Mouse (Mus musculus) myocyte (in vitro differentiated cells): Measurements from ENCODE around the gene Arhgef25. TPM values are rescaled to one million over a fixed set of nuclear protein-coding genes. Genes with fewer than 3 reads are reported as not detected.

Experiments used
- H3K27me3 ChIP-seq: one replicate; pipeline ENCODE4 v1.6.1; 2011; ENCODE audit not compliant: control insufficient read depth, insufficient read depth, insufficient read length
- H3K36me3 ChIP-seq: one replicate; pipeline ENCODE4 v1.6.1; 2011; ENCODE audit not compliant: control insufficient read depth, insufficient read depth
- H3K4me2 ChIP-seq: one replicate; pipeline ENCODE4 v1.6.1; 2011; ENCODE audit warnings: low read depth, control low read depth
- H3K4me3 ChIP-seq: one replicate; pipeline ENCODE4 v1.5.1; 2011; ENCODE audit warnings: mild to moderate bottlenecking, control low read depth, moderate library complexity
- H3K79me2 ChIP-seq: one replicate; pipeline ENCODE4 v1.6.1; 2011; ENCODE audit not compliant: control insufficient read depth, insufficient read depth
- H3ac ChIP-seq: one replicate; pipeline ENCODE4 v1.6.1; 2011; ENCODE audit not compliant: control insufficient read depth, insufficient read length
- CEBPB ChIP-seq: IDR thresholded peaks from 2 replicates; pipeline ENCODE4 v1.6.1; 2011; ENCODE audit warnings: mild to moderate bottlenecking, moderate library complexity; ENCODE audit not compliant: poor library complexity, insufficient read depth, severe bottlenecking
- E2F4 ChIP-seq: IDR thresholded peaks from one replicate; pipeline ENCODE4 v1.6.1; 2011; ENCODE audit warnings: mild to moderate bottlenecking, control low read depth, moderate library complexity; ENCODE audit not compliant: insufficient read depth
- MAX ChIP-seq: IDR thresholded peaks from one replicate; pipeline ENCODE4 v1.6.1; 2011; ENCODE audit warnings: low read depth, mild to moderate bottlenecking, control low read depth
- MYOD1 ChIP-seq, 3 experiments: IDR thresholded peaks; one replicate each; pipeline ENCODE4 v1.6.1; 2011; ENCODE audit warnings: control low read depth in 2 of 3, low read depth in 2 of 3, mild to moderate bottlenecking in 2 of 3, moderate library complexity in 1 of 3; ENCODE audit not compliant: insufficient read length in 2 of 3, control insufficient read depth in 1 of 3
- MYOG ChIP-seq, 3 experiments: IDR thresholded peaks; one replicate each; pipeline ENCODE4 v1.6.1; 2011; ENCODE audit warnings: control low read depth in 2 of 3, low read depth in 2 of 3, mild to moderate bottlenecking in 2 of 3; ENCODE audit not compliant: insufficient read length in 2 of 3, control insufficient read depth in 1 of 3, insufficient read depth in 1 of 3
- POLR2A ChIP-seq: IDR thresholded peaks from one replicate; pipeline ENCODE4 v1.6.1; 2011; ENCODE audit warnings: low read depth, mild to moderate bottlenecking, control low read depth, moderate library complexity; ENCODE audit not compliant: insufficient read length
- POLR2AphosphoS2 ChIP-seq: IDR thresholded peaks from one replicate; pipeline ENCODE4 v1.6.1; 2011; ENCODE audit warnings: low read depth, control low read depth; ENCODE audit not compliant: insufficient read length
- REST ChIP-seq: IDR thresholded peaks from one replicate; pipeline ENCODE4 v1.6.1; 2011; ENCODE audit warnings: mild to moderate bottlenecking, control low read depth, moderate library complexity; ENCODE audit not compliant: insufficient read depth, insufficient read length
- SRF ChIP-seq: IDR thresholded peaks from one replicate; pipeline ENCODE4 v1.6.1; 2011; ENCODE audit warnings: low read depth; ENCODE audit not compliant: control insufficient read depth, insufficient read length
- TCF12 ChIP-seq: IDR thresholded peaks from one replicate; pipeline ENCODE4 v1.6.1; 2011; ENCODE audit warnings: mild to moderate bottlenecking, control low read depth; ENCODE audit not compliant: poor library complexity, insufficient read depth, severe bottlenecking
- TCF3 ChIP-seq: IDR thresholded peaks from one replicate; pipeline ENCODE4 v1.6.1; 2011; ENCODE audit warnings: low read depth, control low read depth; ENCODE audit not compliant: insufficient read length
- USF1 ChIP-seq: IDR thresholded peaks from one replicate; pipeline ENCODE4 v1.6.1; 2011; ENCODE audit warnings: low read depth, mild to moderate bottlenecking, control low read depth, moderate library complexity
- polyA plus RNA-seq: library from polyadenylated mRNA; unstranded; fragments of >200 nt; fragmentation: generic; extraction: Trizol; gene quantifications from one replicate; pipeline ENCODE4 v1.2.1, GENCODE M21; 2012; ENCODE audit warnings: missing spikeins

Arhgef25 gene
- polyA plus RNA-seq, 1 experiment, result 25.3 TPM

DNA sequence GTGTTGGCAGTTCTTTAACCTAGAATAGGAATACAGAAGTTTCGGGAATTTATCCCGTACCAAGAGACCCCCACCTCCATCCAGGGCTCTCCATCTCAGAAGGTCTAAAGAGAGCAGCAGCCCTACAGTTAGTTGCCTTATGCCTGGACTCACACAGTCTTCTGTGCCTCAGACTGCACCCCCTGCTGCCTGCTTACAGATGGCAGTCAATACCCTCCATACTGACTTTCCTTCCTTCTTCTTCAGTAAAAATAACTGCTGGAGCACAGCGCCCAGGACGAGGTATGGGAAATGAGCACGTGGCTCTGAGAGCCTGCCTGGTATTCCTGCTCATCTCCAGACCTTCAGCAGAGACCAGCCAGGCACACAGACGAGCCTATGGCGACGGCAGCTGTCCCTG, 10.4 kb upstream of the Arhgef25 start:
- TF ChIP-seq USF1, result no peak
- peak; percentile 29 for TF ChIP-seq POLR2AphosphoS2
- no peak for TF ChIP-seq REST
- Histone ChIP-seq H3ac (no peak overlapping the region), H3K36me3 (peaks cover 12% of the 10 kb centered on the region), H3K27me3 (no peaks in the 10 kb centered on the region), H3K79me2 (peaks cover 2% of the 10 kb centered on the region), H3K4me2 (no peak overlapping the region), H3K4me3 (no peak overlapping the region)

DNA sequence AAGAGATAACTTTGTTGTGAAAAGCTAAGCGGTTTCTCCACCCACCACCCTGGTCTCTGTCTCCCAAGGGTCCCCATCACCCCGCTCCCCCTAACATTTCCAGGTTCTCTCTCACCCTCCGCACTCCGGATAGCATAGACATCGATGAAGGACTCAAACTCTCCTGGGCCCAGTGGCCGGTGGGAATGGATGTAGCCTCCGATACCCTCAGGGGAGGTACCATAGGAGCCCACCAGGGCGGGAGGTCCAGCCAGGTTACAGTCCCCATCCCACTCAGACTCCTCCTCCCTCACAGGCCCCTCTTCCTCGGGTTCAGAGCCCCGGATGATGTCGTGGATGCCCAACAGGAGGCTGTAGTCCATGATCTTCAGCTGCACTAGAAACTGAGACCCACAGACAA, 9.6 kb upstream of the Arhgef25 start:
- Histone ChIP-seq H3K27me3 (no peaks in the 10 kb centered on the region), H3K4me3 (no peak overlapping the region), H3ac (no peak overlapping the region), H3K79me2 (peaks cover 2% of the 10 kb centered on the region), H3K4me2 (no peak overlapping the region), H3K36me3 (peaks cover 11% of the 10 kb centered on the region)
- no peak for TF ChIP-seq CEBPB

DNA sequence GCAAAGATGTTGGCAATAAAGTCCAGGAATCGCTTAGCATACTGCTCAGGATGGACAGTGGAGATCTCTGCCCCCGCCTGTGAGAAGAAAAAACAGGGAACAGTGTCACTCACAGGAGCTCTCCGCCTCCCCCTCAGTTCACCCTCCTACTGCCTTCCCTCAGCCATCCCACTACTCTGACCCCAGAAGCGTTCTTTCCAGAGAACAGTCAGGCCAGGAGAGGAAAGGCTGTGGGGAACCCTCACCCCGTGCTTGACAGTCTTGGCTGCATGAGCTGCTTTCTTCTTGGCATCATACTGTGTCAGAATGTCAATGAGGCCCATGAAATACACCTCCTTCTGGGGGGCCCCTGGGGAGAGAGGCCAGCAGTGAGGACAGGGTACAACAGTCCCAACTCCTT, 9.2 kb upstream of the Arhgef25 start:
- H3ac ChIP-seq, result no peak overlapping the region
- H3K4me3 ChIP-seq, result no peak overlapping the region
- peaks cover 11% of the 10 kb centered on the region for H3K36me3 ChIP-seq
- no peaks in the 10 kb centered on the region for H3K27me3 ChIP-seq
- H3K4me2 ChIP-seq, result no peak overlapping the region
- TF ChIP-seq MYOD1 (IDR thresholded peaks at IDR 0.05; ENCODE audit: control insufficient read depth in 1 of 3, insufficient read length in 2 of 3, low read depth in 2 of 3) (no peak), CEBPB (no peak), MAX (no peak), REST (no peak)
- peaks cover 2% of the 10 kb centered on the region for H3K79me2 ChIP-seq

DNA sequence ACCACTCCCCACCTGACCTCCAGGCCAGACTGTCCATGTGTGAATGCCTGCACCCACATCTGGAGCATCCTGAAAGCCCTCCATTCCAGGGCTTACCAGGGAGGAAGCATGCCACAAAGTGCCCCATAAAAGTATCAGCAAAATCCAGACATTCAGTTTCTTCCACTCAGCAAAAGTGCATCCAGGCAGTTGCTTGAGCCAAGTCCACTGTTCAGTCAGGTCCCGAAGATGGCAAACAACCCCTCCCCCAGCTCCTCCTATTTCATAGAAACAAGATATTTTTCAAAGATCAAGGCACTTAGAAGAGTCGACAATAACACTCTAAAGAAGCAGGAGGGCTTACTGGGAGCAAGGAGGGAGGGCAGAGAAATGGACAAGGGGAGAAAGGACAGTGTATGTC, 8.6 kb upstream of the Arhgef25 start:
- Histone ChIP-seq H3ac (no peak overlapping the region), H3K4me2 (no peak overlapping the region), H3K27me3 (no peaks in the 10 kb centered on the region), H3K4me3 (no peak overlapping the region), H3K36me3 (peaks cover 7% of the 10 kb centered on the region), H3K79me2 (peaks cover 2% of the 10 kb centered on the region)
- TF ChIP-seq POLR2AphosphoS2 (no peak), MAX (no peak), CEBPB (no peak), REST (no peak), USF1 (no peak), E2F4 (no peak), TCF12 (no peak), TCF3 (no peak), MYOG (IDR thresholded peaks at IDR 0.05; ENCODE audit: control insufficient read depth in 1 of 3, insufficient read depth in 1 of 3, insufficient read length in 2 of 3, low read depth in 2 of 3) (no peak)

DNA sequence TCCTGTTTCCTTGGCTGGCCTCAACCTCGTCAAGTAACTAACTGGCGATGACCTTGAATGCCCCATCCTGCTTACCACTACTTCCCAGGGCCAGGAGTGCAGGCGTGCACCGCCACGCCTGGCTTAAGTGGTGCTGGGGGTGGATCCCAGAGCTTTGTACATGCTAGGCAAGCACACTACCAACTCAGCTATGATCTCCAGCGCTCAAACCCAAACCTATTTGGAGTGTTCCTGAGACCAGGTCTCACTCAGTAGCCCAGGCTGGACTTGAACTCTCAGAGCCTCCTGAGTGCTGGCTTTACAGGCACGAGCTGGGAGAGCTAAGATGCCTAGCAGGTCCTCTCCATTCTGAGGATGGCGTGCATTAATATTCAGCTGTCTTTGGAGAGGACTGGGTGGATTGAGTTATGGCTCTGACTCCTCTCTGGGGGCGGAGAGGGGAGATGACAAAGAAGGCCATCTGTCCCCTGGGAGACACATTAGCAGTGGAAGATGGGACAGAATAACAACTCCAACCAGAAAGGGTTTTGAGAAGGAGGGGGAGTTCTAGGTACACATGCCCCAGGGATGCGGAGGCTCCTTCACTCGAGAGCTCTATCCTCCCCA, 7.7 kb upstream of the Arhgef25 start:
- H3K79me2 ChIP-seq, result peaks cover 2% of the 10 kb centered on the region
- no peak for TF ChIP-seq MAX
- TF ChIP-seq REST, result no peak
- TF ChIP-seq POLR2AphosphoS2, result peak; percentile 6
- no peak overlapping the region for H3ac ChIP-seq
- H3K36me3 ChIP-seq, result peaks cover 5% of the 10 kb centered on the region
- no peak overlapping the region for H3K4me3 ChIP-seq
- H3K27me3 ChIP-seq, result no peaks in the 10 kb centered on the region
- no peak overlapping the region for H3K4me2 ChIP-seq

DNA sequence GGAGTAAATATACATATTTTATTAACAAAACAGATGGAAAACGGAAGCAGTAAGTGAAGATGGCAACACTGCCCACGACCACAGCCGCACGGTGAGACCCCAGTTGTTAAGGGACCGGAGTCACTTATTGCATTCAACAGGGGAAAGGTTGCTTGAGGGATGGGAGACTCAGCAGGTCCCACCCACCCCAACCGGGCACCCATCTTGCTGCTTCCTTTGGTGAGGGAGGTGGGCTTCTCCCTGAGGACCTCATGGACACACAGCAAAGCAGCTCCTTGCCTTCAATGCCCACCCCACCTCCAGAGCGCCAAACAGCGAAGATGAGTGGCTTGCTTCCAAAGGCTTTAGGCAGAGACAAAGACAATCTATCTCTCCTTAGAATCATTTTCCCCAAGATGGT, 7.2 kb upstream of the Arhgef25 start:
- H3K4me2 ChIP-seq, result no peak overlapping the region
- peak overlapping the region; percentile 93 for H3K4me3 ChIP-seq
- TF ChIP-seq SRF (no peak), POLR2A (no peak), MAX (no peak), POLR2AphosphoS2 (no peak), USF1 (no peak), MYOG (IDR thresholded peaks at IDR 0.05; ENCODE audit: control insufficient read depth in 1 of 3, insufficient read depth in 1 of 3, insufficient read length in 2 of 3, low read depth in 2 of 3) (no peak), CEBPB (no peak), TCF3 (no peak), MYOD1 (IDR thresholded peaks at IDR 0.05; ENCODE audit: control insufficient read depth in 1 of 3, insufficient read length in 2 of 3, low read depth in 2 of 3) (no peak), E2F4 (no peak), TCF12 (no peak), REST (no peak)
- H3K79me2 ChIP-seq, result peaks cover 2% of the 10 kb centered on the region
- no peaks in the 10 kb centered on the region for H3K27me3 ChIP-seq
- H3K36me3 ChIP-seq, result peaks cover 5% of the 10 kb centered on the region
- H3ac ChIP-seq, result no peak overlapping the region
